Mouse (Mus musculus): Measurements from ENCODE around the gene Rplp2. TPM values are rescaled to one million over a fixed set of nuclear protein-coding genes. Genes with fewer than 3 reads are reported as not detected.
"Not testable (repeated sequence)": the region's sequence is repeated elsewhere in the genome, so short reads cannot be mapped to it uniquely, and the experiment has no call there.

Gene Rplp2
- 1,124 and 1,266 TPM in 2 replicates for polyA plus RNA-seq (2015; fragmentation: Nextera tagmentation; extraction: Ambion mirVana)

- Histone ChIP-seq H3K4me2 (ENCODE audit: low read depth, low read length) (peak within 1 kb of the TSS; percentile 84), H3K4me3 (ENCODE audit: low read length) (peak within 1 kb of the TSS; percentile 73), H3K4me1 (replicated peaks; ENCODE audit: control insufficient read depth, insufficient read depth, low read length) (peaks cover 27% of the 10 kb centered on the region), H3K9ac (ENCODE audit: low read length) (peak within 1 kb of the TSS; percentile 88), H3K36me3 (ENCODE audit: control insufficient read depth, insufficient read depth, low read length) (peaks cover 22% of the 10 kb centered on the region), H3K27ac (ENCODE audit: low read length) (peak within 1 kb of the TSS; percentile 91), H3K9me3 (ENCODE audit: control insufficient read depth, low read length) (no peaks in the 10 kb centered on the region), H3K27me3 (ENCODE audit: control insufficient read depth, insufficient read depth, low read depth, low read length) (no peaks in the 10 kb centered on the region)
- peak; percentile 92 for ATAC-seq (ENCODE audit: low read depth)
- 0% methylated on average over 63 of the region's 63 CpGs for WGBS
Observed at GRCm38 (mm10) chr7:141447110-141447991, at the start of gene Rplp2. Rplp2 (plus strand) TSS chr7:141447370.

- H3K4me3 ChIP-seq (ENCODE audit: low read length) = no peak overlapping the region
- peak; percentile 64 for ATAC-seq (ENCODE audit: low read depth)
- H3K27me3 ChIP-seq (ENCODE audit: control insufficient read depth, insufficient read depth, low read depth, low read length) = no peaks in the 10 kb centered on the region
- no peak overlapping the region for H3K4me2 ChIP-seq (ENCODE audit: low read depth, low read length)
- H3K9ac ChIP-seq (ENCODE audit: low read length) = no peak overlapping the region
- H3K4me1 ChIP-seq (replicated peaks; ENCODE audit: control insufficient read depth, insufficient read depth, low read length) = no peaks in the 10 kb centered on the region
- WGBS = 48% methylated on average over 5 of the region's 5 CpGs
- H3K27ac ChIP-seq (ENCODE audit: low read length) = no peak overlapping the region
- peaks cover 25% of the 10 kb centered on the region for H3K36me3 ChIP-seq (ENCODE audit: control insufficient read depth, insufficient read depth, low read length)
- no peaks in the 10 kb centered on the region for H3K9me3 ChIP-seq (ENCODE audit: control insufficient read depth, low read length)
Observed at GRCm38 (mm10) chr7:141403305-141403704, 43.9 kb upstream of the Rplp2 start.

GRCm38 (mm10) chr7:141405466-141405865, 41.7 kb upstream of the Rplp2 start:
- Histone ChIP-seq H3K27ac (ENCODE audit: low read length) (no peak overlapping the region), H3K36me3 (ENCODE audit: control insufficient read depth, insufficient read depth, low read length) (peaks cover 19% of the 10 kb centered on the region), H3K4me3 (ENCODE audit: low read length) (no peak overlapping the region), H3K9me3 (ENCODE audit: control insufficient read depth, low read length) (no peaks in the 10 kb centered on the region), H3K4me1 (replicated peaks; ENCODE audit: control insufficient read depth, insufficient read depth, low read length) (peaks cover 3% of the 10 kb centered on the region; the same call in 1 of the 2 replicates), H3K27me3 (ENCODE audit: control insufficient read depth, insufficient read depth, low read depth, low read length) (no peaks in the 10 kb centered on the region), H3K4me2 (ENCODE audit: low read depth, low read length) (no peak overlapping the region), H3K9ac (ENCODE audit: low read length) (no peak overlapping the region)
- ATAC-seq (ENCODE audit: low read depth) = no peak
- WGBS = 62% methylated on average over 4 of the region's 4 CpGs

GRCm38 (mm10) chr7:141407670-141408069, 39.5 kb upstream of the Rplp2 start:
- H3K4me2 ChIP-seq (ENCODE audit: low read depth, low read length); H3K4me1 ChIP-seq (replicated peaks; ENCODE audit: control insufficient read depth, insufficient read depth, low read length); H3K9me3 ChIP-seq (ENCODE audit: control insufficient read depth, low read length); H3K4me3 ChIP-seq (ENCODE audit: low read length); H3K27ac ChIP-seq (ENCODE audit: low read length); H3K9ac ChIP-seq (ENCODE audit: low read length); H3K27me3 ChIP-seq (ENCODE audit: control insufficient read depth, insufficient read depth, low read depth, low read length); ATAC-seq (ENCODE audit: low read depth): not testable (repeated sequence)
- H3K36me3 ChIP-seq (ENCODE audit: control insufficient read depth, insufficient read depth, low read length) = peaks cover 14% of the 10 kb centered on the region
- 91% methylated on average over 7 of the region's 7 CpGs for WGBS

- no peaks in the 10 kb centered on the region for H3K27me3 ChIP-seq (ENCODE audit: control insufficient read depth, insufficient read depth, low read depth, low read length)
- H3K4me1 ChIP-seq (replicated peaks; ENCODE audit: control insufficient read depth, insufficient read depth, low read length) = peaks cover 9% of the 10 kb centered on the region; the same call in 1 of the 2 replicates
- no peak overlapping the region for H3K4me3 ChIP-seq (ENCODE audit: low read length)
- no peak overlapping the region for H3K4me2 ChIP-seq (ENCODE audit: low read depth, low read length)
- H3K9ac ChIP-seq (ENCODE audit: low read length) = no peak overlapping the region
- no peak overlapping the region for H3K27ac ChIP-seq (ENCODE audit: low read length)
- H3K36me3 ChIP-seq (ENCODE audit: control insufficient read depth, insufficient read depth, low read length) = peaks cover 12% of the 10 kb centered on the region
- WGBS = 10% methylated on average over 11 of the region's 11 CpGs
- peak; percentile 77 for ATAC-seq (ENCODE audit: low read depth)
- no peaks in the 10 kb centered on the region for H3K9me3 ChIP-seq (ENCODE audit: control insufficient read depth, low read length)
Observed at GRCm38 (mm10) chr7:141408833-141409232, 38.3 kb upstream of the Rplp2 start.

- 90% methylated on average over 8 of the region's 8 CpGs for WGBS
Observed at GRCm38 (mm10) chr7:141410631-141411030, 36.5 kb upstream of the Rplp2 start.

GRCm38 (mm10) chr7:141411667-141412066, 35.5 kb upstream of the Rplp2 start:
- Histone ChIP-seq H3K27me3 (ENCODE audit: control insufficient read depth, insufficient read depth, low read depth, low read length) (no peaks in the 10 kb centered on the region), H3K9ac (ENCODE audit: low read length) (no peak overlapping the region), H3K4me2 (ENCODE audit: low read depth, low read length) (no peak overlapping the region), H3K27ac (ENCODE audit: low read length) (no peak overlapping the region), H3K9me3 (ENCODE audit: control insufficient read depth, low read length) (no peaks in the 10 kb centered on the region), H3K36me3 (ENCODE audit: control insufficient read depth, insufficient read depth, low read length) (peaks cover 12% of the 10 kb centered on the region), H3K4me3 (ENCODE audit: low read length) (no peak overlapping the region), H3K4me1 (replicated peaks; ENCODE audit: control insufficient read depth, insufficient read depth, low read length) (peaks cover 13% of the 10 kb centered on the region; the same call in 1 of the 2 replicates)
- 90% methylated on average over 1 of the region's 1 CpGs for WGBS
- no peak for ATAC-seq (ENCODE audit: low read depth)

More at GRCm38 (mm10) chr7:141410631-141411030, 36.5 kb upstream of the Rplp2 start:
- Histone ChIP-seq H3K4me2 (ENCODE audit: low read depth, low read length) (no peak overlapping the region), H3K27ac (ENCODE audit: low read length) (no peak overlapping the region), H3K36me3 (ENCODE audit: control insufficient read depth, insufficient read depth, low read length) (peaks cover 12% of the 10 kb centered on the region), H3K9ac (ENCODE audit: low read length) (no peak overlapping the region), H3K4me1 (replicated peaks; ENCODE audit: control insufficient read depth, insufficient read depth, low read length) (peaks cover 13% of the 10 kb centered on the region; the same call in 1 of the 2 replicates), H3K9me3 (ENCODE audit: control insufficient read depth, low read length) (no peaks in the 10 kb centered on the region), H3K27me3 (ENCODE audit: control insufficient read depth, insufficient read depth, low read depth, low read length) (no peaks in the 10 kb centered on the region), H3K4me3 (ENCODE audit: low read length) (no peak overlapping the region)
- ATAC-seq (ENCODE audit: low read depth) = no peak

GRCm38 (mm10) chr7:141413331-141413730, 33.8 kb upstream of the Rplp2 start:
- Histone ChIP-seq H3K4me1 (replicated peaks; ENCODE audit: control insufficient read depth, insufficient read depth, low read length) (peaks cover 13% of the 10 kb centered on the region; the same call in 1 of the 2 replicates), H3K4me3 (ENCODE audit: low read length) (peak overlapping the region; percentile 86), H3K27me3 (ENCODE audit: control insufficient read depth, insufficient read depth, low read depth, low read length) (no peaks in the 10 kb centered on the region), H3K9ac (ENCODE audit: low read length) (peak overlapping the region; percentile 97), H3K36me3 (ENCODE audit: control insufficient read depth, insufficient read depth, low read length) (peaks cover 8% of the 10 kb centered on the region), H3K4me2 (ENCODE audit: low read depth, low read length) (peak overlapping the region; percentile 78), H3K27ac (ENCODE audit: low read length) (peak overlapping the region; percentile 86), H3K9me3 (ENCODE audit: control insufficient read depth, low read length) (no peaks in the 10 kb centered on the region)
- ATAC-seq (ENCODE audit: low read depth) = peak; percentile 14
- 3% methylated on average over 16 of the region's 16 CpGs for WGBS

- H3K27ac ChIP-seq (ENCODE audit: low read length) = peak within 1 kb of the TSS; percentile 86
- H3K9ac ChIP-seq (ENCODE audit: low read length) = peak within 1 kb of the TSS; percentile 97
- peaks cover 12% of the 10 kb centered on the region; the same call in 1 of the 2 replicates for H3K4me1 ChIP-seq (replicated peaks; ENCODE audit: control insufficient read depth, insufficient read depth, low read length)
- peak within 1 kb of the TSS; percentile 86 for H3K4me3 ChIP-seq (ENCODE audit: low read length)
- ATAC-seq (ENCODE audit: low read depth) = peak; percentile 95
- no peaks in the 10 kb centered on the region for H3K27me3 ChIP-seq (ENCODE audit: control insufficient read depth, insufficient read depth, low read depth, low read length)
- H3K4me2 ChIP-seq (ENCODE audit: low read depth, low read length) = peak within 1 kb of the TSS; percentile 84
- H3K9me3 ChIP-seq (ENCODE audit: control insufficient read depth, low read length) = no peaks in the 10 kb centered on the region
- WGBS = under 1% methylated on average over 45 of the region's 56 CpGs
- peaks cover 5% of the 10 kb centered on the region for H3K36me3 ChIP-seq (ENCODE audit: control insufficient read depth, insufficient read depth, low read length)
Observed at GRCm38 (mm10) chr7:141413809-141414584, 33.2 kb upstream of the Rplp2 start, which contains the start of gene Gatd1. Gatd1 (minus strand) TSS chr7:141414136.
